Mouse (Mus musculus) lung, postnatal 36 days (tissue): Measurements from ENCODE around the gene Usp2.

ENCODE experiments used
- DNase-seq: peaks from one replicate; pipeline ENCODE4 v3.0.0; 2022; ENCODE audit warnings: mixed read lengths

Gene Usp2

GRCm38 (mm10) chr9:44047071-44047470, 19.8 kb upstream of the Usp2 start:
- no peak for DNase-seq

DNA sequence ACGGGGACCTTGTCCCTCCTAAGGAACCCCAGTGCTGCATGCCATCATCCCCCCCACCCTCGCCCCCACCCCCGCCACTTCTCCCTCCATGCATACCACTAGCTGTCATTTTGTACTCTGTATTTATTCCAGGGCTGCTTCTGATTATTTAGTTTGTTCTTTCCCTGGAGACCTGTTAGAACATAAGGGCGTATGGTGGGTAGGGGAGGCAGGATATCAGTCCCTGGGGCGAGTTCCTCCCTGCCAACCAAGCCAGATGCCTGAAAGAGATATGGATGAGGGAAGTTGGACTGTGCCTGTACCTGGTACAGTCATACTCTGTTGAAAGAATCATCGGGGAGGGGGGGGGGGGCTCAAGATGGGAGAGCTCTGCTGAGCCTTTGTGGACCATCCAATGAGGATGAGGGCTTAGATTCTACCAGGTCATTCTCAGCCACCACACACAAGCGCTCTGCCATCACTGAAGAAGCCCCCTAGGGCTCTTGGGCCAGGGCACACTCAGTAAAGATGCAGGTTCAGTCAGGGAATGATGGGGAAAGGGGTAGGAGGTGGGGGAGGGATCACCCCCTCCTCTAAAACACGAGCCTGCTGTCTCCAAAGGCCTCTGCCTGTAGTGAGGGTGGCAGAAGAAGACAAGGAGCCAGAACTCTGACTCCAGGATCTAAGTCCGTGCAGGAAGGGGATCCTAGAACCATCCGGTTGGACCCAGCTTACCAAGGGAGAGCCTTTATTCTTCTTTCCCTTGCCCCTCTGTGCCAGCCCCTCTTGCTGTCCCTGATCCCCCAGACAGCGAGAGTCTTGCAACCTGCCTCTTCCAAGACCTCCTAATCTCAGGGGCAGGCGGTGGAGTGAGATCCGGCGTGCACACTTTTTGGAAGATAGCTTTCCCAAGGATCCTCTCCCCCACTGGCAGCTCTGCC, 19.0 kb upstream of the Usp2 start:
- no peak for DNase-seq

DNA sequence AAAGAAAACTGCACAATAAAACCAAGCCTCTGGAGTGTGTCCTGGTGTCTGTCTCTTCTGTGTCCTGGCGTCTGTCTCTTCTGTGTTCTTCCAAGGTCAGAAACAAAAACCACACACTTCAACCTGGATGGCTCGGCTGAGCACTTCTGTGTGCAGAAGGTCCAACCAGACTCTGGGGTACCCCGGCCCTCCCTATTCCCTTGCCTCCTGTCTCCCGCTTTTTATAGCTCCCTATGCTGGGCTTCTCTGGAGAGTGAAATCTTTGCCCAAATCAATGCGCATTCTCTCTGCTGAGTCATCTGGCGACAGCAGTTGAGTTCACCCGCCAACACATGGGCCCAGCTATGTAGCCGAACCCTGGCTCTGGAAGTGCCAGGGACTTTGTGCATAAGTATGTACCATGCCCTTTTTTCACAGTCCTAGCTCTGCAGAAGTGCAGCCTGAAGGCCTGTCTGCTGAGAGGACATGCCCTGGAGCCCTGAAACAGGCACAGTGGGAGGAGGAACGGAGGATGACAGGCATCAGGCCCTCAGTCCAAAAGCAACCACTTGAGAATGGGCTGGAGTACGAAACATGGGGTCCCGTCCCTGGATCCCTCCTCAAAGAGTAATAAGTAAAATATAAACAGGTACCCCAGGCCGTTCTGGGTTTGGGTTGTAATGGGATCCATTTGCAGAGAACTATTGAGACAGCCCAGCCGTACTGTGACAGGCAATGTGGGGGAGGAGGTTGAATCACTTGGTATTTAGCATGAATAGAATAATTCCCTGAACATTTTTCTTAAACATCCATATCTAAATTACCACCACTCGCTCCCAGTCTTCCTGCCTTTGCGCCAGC, 18.1 kb upstream of the Usp2 start:
- DNase-seq: no peak

DNA sequence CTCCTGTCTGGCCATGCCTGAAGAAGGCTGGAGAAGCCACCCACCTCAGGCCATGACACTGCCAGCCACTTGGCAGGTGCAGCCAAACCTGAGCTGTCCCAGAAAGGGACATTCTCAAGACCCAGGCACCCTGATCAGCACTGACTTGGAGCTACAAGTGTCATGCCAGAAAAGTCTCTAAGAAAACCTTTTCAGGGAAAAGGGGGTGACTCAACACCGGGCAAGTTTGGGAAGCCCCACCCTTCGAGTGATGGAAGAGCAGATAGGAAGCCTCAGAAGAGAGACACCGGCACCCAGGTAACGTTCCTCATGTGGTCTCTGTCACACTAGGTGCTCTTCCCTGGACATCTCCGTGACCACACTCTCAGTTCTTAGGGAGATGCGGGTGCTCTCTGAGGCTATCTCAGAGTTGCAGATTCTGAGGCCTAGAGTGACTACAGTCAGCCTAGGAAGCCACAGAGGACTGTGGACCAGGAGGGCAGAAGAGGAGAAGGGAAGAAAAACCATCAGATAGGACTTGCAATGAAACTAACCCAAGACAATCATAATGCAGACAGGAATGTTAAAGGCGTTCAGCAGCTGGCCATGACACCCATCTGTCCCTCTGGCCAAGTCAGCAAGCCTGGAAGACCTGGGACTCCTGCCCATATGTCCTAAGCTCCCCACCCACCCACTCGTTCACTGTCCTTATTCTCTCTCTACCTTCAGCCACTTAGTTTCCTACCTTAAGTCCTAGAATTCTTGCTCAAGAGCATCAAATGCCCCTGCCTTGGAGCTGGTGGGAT, 17.2 kb upstream of the Usp2 start:
- no peak for DNase-seq

DNA sequence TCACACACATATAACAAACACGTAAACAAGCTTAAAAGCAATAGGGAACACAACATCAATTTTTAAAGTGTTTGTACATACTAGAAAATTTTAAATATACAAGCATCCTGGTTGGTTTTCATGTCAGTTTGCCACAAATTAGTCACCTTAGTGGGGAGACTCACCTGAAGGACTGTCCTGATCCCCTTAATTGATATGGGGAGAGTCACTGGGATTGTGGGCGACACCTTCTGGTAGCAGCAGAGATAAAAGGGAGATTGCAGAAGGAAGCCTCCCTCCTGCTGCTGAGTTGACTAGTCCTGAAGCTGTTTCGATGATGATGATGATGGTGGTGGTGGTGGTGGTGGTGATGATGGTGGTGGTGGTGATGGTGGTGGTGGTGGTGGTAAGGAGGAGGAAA, 14.0 kb upstream of the Usp2 start:
- no peak for DNase-seq

- DNase-seq: no peak
Measured at GRCm38 (mm10) chr9:44053936-44054335, 12.9 kb upstream of the Usp2 start.

DNA sequence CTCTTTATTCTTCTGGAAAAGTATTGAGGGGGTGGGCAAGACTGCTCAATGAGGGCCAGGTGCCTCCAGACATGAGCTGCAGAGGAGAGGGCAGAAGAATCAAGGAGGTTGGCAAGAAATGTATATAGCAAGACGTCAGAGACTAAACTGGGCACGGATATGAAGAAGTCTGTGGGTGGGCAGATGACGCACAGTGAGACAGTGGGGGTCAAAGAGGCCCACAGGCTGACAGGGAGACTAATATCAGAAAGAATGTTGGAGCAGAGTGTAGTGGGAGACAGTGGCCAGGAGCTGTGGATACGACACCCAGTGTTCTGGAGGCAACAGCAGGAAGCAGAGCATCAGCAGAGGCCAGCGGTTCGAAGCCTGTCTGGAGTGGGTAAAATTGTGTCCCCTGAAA, 8.2 kb upstream of the Usp2 start:
- no peak for DNase-seq

- DNase-seq: no peak
Measured at GRCm38 (mm10) chr9:44065177-44065576, 1.6 kb upstream of the Usp2 start.

GRCm38 (mm10) chr9:44067241-44067959, 579 bp downstream of the Usp2 start:
- DNase-seq: no peak

DNA sequence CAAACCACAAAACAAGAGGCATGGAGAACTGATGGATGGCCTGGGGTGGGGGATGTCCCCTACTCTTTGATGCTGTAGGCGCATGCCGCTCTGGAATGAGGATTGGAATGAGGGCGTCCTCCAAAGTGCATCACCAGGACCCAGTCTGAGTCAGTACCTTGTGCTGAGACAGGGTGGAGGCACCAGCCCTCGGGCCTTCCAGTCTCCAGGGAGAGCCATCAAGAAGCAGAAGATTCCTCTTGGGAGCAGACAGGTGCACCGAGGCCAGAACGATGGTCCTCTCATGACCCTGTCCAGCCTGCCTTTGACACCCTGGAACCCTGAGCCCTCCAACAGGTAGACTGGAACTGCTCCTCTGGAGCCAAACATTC, 1.1 kb downstream of the Usp2 start:
- no peak for DNase-seq

DNA sequence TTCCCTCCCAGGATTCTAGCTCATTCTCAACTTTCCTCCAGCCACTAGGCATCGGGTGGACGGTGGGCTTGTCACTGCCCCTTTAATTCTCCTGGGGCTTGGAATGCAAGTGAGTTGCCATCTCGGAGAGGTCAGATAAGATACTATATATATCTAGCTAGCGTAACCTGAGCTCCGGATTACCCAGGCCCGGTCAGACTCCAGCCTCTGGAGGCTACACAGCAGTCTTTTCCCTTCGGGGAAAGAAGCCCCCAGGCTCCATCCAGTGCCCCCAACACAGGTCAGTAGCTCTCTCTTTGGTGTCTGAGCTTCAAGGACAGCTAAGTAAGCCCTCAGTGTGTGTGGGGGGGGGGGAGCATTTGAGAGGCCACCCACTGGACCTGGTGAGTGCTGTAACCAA, 2.4 kb downstream of the Usp2 start:
- DNase-seq: no peak

DNA sequence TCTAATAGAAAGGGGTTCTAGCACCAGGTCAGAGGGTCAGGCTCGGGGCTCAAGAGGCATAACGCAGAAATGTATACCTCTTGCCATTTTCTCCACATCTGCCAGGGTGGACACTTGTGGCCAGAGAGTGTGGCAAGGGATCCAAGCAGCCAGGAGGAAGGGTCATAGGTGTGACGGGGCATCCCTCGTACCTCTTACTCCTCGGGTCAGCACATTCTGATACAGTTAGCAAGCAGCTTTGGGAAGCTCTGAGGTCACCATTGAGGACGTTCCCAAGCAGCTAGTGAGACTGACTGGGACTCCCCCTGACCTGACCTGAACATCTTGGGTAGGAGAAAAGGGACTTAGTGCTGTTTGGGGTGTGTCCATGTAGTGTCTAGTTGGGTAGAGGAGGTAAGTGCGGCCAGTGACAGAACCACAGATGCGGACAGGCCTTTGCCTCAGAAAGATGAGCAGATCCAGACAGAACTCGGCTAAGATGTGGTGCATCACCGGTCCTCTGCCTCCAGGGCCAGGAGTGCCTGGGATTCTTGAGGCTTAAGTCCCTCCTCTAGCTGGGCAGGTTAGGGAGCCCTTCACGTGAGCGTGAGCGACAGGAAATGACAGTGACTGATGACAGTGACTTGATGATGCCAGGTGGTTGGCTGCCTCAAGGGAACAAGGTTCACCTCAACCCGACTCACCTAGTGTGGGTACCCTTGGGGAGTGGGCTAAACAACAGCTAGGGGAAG, 3.5 kb downstream of the Usp2 start:
- no peak for DNase-seq

DNA sequence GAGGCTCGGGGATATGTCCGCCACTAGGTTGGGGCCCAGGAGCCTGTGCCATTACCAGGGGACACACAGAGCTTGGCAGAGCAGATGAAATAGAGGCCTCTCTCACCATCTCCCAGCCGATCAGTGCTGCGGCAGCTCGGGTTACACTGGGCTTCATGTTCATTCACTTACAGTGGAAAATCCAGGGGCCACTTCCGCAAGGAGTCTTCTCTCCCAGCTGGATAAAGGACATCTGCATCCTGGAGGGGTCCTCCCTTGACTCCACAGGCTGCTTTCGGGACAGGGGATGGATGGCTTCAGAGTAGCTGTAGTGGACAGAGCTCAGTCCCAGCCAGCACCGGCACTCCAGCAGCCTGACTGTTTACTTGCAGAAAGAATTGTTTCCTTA, 4.0 kb downstream of the Usp2 start:
- DNase-seq: no peak

DNA sequence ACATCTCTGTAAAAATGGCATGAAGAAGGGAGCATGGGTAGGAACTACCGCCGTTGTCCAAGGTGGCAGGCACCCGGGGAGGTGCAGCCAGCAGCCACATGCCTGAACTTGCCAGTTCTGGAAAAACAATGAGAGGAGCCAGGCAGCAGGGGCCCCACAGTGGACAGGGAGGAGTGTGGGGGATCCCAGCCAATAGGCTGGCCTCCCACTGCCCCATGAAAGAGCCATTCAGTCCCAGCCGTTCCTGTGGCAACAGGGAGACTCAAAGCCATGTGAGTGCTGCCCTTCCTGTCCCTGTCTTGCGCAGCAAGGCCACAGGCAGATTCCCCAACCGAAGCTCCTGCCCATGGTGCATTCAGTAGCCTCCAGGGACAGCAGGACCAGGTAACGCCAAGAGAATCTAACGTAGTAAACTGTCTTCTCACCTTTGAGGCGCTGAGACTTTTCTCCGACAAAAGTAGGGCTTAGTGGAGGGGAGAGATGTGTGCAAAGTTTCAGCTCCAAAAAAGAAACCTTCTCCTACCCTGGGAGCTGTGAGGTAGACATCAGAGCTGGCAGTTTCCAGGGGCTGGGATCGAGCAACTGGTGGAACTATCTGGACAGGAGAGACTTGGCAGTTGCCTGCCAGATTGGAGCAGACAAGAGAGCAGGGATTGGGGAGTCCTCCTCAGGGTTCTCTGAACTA, 5.2 kb downstream of the Usp2 start:
- no peak for DNase-seq

DNA sequence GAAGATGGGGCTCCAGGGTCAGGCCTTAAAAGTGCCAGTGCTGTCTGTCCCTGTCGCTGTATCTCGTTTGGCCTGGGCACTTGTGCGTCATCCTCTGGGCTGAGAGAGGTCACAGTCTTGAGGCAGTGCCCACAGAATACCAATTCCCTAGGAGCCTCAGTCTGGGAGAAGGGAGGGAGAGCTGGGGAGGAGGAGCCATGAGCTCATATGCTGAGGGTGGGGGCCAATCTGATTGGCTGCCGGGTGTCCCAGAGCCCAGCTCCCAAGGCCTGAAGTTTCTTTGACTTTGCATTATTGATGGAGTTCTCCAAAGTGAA, 5.7 kb downstream of the Usp2 start:
- peak; percentile 34 for DNase-seq

- DNase-seq: no peak
Measured at GRCm38 (mm10) chr9:44073115-44073514, 6.3 kb downstream of the Usp2 start.

GRCm38 (mm10) chr9:44074395-44075275, 7.8 kb downstream of the Usp2 start:
- peak; percentile 67 for DNase-seq

- no peak for DNase-seq
Measured at GRCm38 (mm10) chr9:44075276-44075995, 8.6 kb downstream of the Usp2 start.

DNA sequence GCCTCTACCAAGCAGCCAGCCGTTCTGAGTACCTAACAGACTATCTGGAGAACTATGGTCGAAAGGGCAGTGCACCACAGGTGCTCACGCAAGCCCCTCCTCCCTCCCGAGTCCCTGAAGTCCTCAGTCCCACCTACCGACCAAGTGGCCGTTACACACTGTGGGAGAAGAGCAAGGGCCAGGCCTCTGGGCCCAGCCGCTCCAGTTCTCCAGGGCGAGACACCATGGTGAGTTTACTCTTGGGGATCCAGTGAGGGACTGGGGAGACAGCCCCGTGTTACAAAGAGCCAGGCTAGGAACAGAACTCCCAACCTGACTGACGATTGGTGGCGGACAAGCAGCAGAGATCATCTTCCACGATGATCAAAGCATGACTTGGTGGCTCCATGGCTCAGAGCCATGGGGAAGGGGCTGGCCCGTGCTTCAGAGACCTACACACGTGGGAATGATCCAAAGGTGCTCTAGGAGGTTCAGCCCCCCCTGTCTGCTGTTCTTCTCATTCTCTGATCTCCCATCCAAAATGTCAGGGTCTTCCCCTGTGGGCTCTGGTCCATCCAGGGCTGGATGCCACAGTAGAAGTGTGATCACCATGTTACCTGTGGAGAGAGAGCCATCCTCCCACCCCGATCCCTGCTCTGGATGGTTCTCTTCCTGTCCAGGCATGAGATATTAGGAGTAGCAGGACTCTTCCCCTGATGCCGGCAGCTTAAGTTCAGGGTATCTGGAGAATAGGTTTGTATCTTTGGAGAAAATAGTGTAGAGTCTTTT, 9.4 kb downstream of the Usp2 start:
- no peak for DNase-seq
